Mouse (Mus musculus) left cerebral cortex, adult 9 months (tissue): ENCODE measurements at regions not wholly inside any gene's neighbourhood (a gene's known extent, or its start where the extent isn't known, plus 50 kb on each side); places are given as distances from the start of the nearest gene placed in this dataset.

ENCODE experiments used
- DNase-seq, 2 experiments: peaks; one replicate each; pipeline ENCODE4 v3.0.0; 2022; ENCODE audit warnings: low spot score in 2 of 2

GRCm38 (mm10) chr8:74153914-74154540, 718.9 kb upstream of the Isx start:
- no peak for DNase-seq

GRCm38 (mm10) chr8:74169561-74169960, 703.4 kb upstream of the Isx start:
- no peak for DNase-seq

GRCm38 (mm10) chr8:74170702-74171101, 702.3 kb upstream of the Isx start:
- DNase-seq: no peak

GRCm38 (mm10) chr8:74171113-74171512, 701.9 kb upstream of the Isx start:
- no peak for DNase-seq

GRCm38 (mm10) chr8:74204601-74205000, 668.4 kb upstream of the Isx start:
- peak; percentile 39 to 74 for DNase-seq

- DNase-seq: no peak
These were observed 664.7 kb upstream of the Isx start for GRCm38 (mm10) chr8:74208292-74208691.

- no peak for DNase-seq
These were observed 656.2 kb upstream of the Isx start for GRCm38 (mm10) chr8:74216776-74217175.
